Mouse (Mus musculus): Measurements from ENCODE around the gene Nr2f2.

Gene Nr2f2

DNA sequence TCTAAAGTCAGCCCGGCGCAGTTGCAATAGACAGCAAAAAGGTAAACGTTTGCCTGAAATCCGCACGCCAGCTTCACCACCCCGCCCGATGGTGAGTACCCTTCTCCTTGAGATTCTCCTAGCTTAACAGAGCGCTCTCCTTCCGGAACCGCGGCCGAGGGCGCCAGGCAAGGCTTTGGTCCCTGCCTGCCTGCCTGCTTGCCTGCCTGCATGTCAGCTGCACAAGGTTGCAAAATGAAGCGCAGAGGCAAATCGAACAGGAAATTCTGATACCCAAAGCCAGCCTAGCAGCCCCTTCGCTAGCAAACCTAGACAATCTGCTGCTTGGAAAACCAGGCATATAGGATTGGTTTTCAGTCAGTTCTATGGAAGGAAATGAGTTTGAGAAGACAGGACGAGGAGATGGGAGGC lies 1.1 kb downstream of the Nr2f2 start:
- DNase-seq (ENCODE audit: low spot score), result peak; percentile 54

GRCm38 (mm10) chr7:70364798-70365197 lies 1.7 kb downstream of the Nr2f2 start:
- no peak for DNase-seq (ENCODE audit: low spot score)

GRCm38 (mm10) chr7:70363351-70363750 lies 3.2 kb downstream of the Nr2f2 start:
- no peak for DNase-seq (ENCODE audit: low spot score)

- no peak for DNase-seq (ENCODE audit: low spot score)
Measured at GRCm38 (mm10) chr7:70362526-70363170, 3.9 kb downstream of the Nr2f2 start.

GRCm38 (mm10) chr7:70361383-70362364 lies 4.9 kb downstream of the Nr2f2 start:
- peak; percentile 88 for DNase-seq (ENCODE audit: low spot score)

DNA sequence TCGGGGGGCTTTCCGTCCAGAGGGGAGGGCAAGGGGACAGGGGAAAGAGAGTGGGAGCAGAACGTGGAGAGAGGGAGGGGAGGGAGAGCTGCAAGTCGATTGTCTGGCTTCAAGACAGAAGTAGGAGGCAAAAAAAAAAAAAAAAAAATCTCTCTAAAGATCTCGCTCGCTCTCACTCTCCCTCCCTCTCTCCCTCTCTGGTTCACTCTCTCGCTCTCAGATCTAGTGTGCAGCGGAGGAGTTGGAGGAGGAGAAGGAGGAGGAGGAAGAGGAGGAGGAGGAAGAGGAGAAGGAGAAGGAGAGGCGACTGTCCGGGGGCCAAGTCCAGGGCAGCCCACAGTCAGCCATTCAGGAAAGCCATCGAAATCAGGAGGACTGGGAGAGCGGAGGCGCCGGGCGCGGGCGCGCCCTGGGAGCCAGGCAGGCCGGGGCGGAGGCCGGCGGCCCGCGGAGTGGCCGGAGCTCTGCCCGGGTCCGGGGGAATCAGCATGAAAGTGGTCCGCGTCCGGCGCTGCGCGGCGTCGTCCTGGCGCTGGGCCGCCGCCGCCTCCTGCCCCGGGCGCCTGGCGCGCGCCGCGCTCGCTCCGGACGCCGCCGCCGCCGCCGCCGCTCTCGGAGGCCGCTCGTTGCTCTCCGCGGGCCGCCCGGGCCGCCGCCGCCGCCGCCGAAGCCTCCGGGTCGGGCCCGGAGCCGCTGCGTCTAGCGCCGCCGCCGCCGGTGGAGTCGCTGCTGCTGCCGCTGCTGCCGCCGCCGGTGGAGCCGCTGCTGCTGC lies 5.7 kb downstream of the Nr2f2 start:
- peak; percentile 28 for DNase-seq (ENCODE audit: low spot score)

DNA sequence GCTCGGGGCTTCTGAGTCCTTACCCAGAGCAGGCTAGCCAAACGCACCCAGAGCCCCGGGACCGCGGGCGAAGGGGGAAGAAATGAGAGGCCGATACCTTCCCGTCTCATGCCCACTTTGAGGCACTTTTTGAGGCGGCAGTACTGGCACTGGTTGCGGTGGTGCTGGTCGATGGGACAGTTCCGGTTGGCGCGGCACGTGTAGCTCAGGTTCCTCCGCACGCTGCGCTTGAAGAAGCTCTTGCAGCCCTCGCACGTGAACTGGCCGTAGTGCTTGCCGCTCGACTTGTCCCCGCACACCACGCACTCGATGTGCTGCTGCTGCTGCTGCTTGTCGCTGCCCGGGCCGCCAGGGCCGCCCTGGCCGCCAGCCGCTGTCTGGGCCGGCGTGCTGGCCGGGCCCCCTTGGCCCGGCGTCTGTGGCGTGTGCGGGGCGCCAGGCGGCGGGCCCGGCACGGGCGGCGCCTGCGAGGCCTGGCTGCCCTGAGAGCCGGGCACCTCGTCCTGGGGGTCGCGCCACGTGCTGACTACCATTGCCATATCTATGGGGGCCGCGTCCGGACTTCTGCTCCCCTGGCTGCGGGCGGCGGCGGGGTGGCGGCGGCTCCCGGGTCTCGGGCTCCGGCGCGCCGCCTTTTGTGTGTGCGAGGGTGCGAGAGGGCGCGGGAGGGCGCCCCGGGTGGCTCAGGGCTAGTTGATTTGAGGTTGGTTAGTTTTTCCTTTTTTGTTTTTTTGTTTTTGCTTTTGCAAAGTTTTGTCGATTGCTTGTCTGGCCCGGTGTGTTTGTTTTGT lies 6.5 kb downstream of the Nr2f2 start:
- DNase-seq (ENCODE audit: low spot score), result peak; percentile 28

GRCm38 (mm10) chr7:70358848-70359591 lies 7.5 kb downstream of the Nr2f2 start:
- peak; percentile 41 for DNase-seq (ENCODE audit: low spot score)

DNA sequence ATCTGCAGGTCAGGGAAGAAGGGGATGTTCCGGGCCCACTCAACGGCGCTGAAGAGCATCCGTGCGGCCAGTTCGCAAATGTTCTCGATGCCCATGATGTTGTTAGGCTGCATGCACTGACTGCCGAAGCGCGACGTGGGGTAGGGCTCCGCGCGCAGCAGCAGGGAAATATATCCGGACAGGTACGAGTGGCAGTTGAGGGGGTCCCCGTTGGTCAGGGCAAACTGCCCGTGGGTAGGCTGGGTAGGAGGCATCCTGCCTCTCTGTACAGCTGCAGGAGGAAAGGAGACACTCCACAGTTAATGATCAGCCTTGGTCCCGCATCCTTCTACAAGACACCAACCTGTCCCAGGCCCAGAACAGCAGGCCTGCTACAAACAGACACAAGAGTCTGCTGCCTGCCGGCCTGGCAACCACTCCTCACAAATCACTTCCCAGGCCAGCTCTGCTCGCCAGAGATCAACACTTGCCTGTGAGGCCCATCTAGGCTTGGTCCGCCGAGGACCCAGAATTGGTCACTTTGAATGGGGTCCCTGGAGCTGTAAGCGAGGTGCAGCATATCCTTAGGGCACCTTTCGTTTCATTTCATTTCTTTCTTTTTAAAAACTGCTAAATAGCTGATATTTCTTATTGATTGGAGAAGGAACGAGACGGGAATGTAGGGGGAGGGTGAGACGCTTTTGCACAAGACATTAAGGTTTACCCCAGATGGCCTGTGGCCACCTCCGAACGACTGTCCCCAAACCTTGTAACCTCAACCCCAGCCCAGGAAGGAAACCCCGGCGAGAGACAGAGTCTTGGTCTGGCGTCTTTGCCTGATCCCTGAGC lies 8.3 kb downstream of the Nr2f2 start:
- DNase-seq (ENCODE audit: low spot score), result peak; percentile 39

DNA sequence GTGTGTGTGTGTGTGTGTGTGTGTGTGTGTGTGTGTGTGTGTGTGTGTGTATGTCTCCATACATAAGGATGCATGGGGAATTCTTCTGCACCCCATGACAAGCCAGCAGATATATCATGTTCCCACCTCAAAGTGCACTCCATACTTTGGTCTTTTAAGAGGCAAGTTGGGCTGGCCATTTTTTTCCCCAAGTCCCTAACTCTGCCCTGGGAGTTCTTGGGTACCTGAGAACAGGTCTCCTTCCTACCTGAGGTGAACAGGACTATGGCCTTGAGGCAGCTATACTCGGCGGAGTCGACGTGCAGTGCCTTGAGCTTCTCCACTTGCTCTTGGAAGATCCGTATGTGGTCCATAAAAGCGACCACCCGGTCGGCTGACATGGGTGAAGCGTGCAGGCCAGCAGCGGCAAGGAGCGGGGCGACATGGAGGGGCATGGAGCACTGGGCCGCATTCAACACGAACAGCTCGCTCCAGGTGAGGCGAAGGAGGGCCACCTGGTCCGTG lies 9.0 kb downstream of the Nr2f2 start:
- no peak for DNase-seq (ENCODE audit: low spot score)

- no peak for DNase-seq (ENCODE audit: low spot score)
Measured at GRCm38 (mm10) chr7:70356691-70357515, 9.6 kb downstream of the Nr2f2 start.

DNA sequence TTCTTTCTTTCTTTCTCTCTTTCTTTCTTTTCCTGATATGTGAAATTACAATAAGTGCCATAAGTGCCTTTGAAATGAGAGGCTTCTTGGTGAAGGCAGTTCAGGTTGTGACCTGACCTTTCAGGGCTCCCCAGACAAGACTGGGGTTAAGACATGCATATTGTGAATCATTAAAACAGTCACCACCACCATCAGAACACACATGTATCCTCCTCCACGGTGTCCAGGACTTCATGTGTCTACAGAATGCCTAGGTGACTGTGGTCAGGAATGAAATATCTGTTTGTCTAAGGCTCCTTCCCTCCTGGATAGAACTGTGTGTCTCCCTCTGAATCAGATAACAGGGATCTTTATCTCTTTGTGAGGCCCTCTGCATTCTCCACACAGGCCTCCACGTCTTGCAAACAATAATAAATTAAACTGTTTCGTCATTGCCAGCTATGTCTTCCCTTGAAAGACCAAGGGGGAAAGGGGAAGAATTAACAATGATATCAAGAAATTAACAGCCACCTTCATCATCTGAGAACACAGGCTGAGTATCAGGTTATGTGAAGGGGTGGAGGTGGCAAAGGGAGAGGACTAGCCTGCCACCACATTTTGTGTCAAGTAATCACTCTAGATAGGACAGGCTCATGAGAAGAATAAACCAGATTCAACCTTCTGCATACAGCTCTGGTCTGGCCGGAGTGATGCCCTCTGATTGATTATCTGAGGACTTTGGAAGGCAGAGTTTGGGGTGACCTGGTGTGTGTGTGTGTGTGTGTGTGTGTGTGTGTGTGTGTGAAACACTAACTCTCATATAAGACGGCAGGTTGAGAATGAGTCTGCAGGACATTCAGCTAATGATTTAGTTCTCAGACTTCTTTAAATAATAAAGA lies 10.6 kb downstream of the Nr2f2 start:
- DNase-seq (ENCODE audit: low spot score), result no peak

GRCm38 (mm10) chr7:70355357-70355620 lies 11.2 kb downstream of the Nr2f2 start:
- no peak for DNase-seq (ENCODE audit: low spot score)

- DNase-seq (ENCODE audit: low spot score), result no peak
Measured at GRCm38 (mm10) chr7:70354606-70355356, 11.8 kb downstream of the Nr2f2 start.

DNA sequence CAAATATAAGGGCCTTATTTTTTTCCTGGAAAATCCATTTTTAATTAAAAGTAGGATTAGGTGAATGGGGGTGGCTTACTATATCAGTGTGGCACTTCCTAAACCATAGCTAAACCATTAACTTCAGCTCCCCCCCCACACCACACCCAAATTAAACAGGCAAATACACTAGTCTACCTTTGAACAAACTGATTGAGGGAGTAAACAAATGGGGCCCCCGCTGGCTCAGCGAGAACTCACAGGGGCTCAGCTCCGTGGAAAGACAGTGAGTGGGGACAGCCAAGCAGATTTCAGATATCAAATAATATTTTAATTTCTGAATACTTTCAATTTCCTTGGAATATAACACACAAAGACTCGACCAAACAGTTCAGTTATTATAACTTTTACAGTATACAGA lies 13.4 kb downstream of the Nr2f2 start:
- no peak for DNase-seq (ENCODE audit: low spot score)

DNA sequence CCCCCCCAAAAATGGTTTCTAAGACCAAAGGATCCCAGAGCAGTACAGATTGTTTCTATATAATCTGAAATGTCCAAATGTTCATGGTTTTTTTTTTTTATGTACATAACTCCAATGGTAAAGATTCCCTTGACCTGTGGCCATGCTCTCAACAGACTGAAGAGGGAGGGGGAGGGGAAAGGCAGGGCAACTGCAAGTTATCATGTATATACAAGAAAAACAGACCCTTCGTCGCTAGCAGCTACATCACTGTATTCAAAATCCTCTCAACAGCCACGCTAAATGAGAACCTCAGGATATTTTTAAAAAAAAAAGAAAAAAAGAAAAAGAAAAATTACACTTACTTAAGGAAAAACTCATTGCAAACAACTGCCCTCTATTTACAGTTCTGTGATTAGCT lies 13.9 kb downstream of the Nr2f2 start:
- no peak for DNase-seq (ENCODE audit: low spot score)

GRCm38 (mm10) chr7:70351981-70352560 lies 14.5 kb downstream of the Nr2f2 start:
- no peak for DNase-seq (ENCODE audit: low spot score)
